Mouse (Mus musculus) limb, embryonic 12.5 days (tissue): ENCODE data around the gene Mfap5. TPM values are rescaled to one million over a fixed set of nuclear protein-coding genes. Genes with fewer than 3 reads are reported as not detected.
"Not testable (repeated sequence)": the region's sequence is repeated elsewhere in the genome, so short reads cannot be mapped to it uniquely, and the experiment has no call there.

Experiments
- ATAC-seq: fragments of 200-750 bp; cut with Nextera tagmentation; 2 replicates; pipeline ENCODE4 v1.8.0; 2017; ENCODE audit warnings: low read depth, moderate TSS enrichment; ENCODE audit not compliant: insufficient number of reproducible peaks, insufficient read depth, low FRiP score, low TSS enrichment
- H3K27ac ChIP-seq: fragments of 300-500 bp; sonication (generic); 2 replicates; pipeline ENCODE4 v1.5.1; 2016; ENCODE audit warnings: mild to moderate bottlenecking, moderate library complexity
- H3K27me3 ChIP-seq: fragments of 300-500 bp; sonication (generic); 2 replicates; pipeline ENCODE4 v1.6.1; 2016; ENCODE audit warnings: mild to moderate bottlenecking, moderate library complexity
- H3K36me3 ChIP-seq: fragments of 300-500 bp; sonication (generic); 2 replicates; pipeline ENCODE4 v1.6.1; 2016; ENCODE audit warnings: mild to moderate bottlenecking, moderate library complexity
- H3K4me1 ChIP-seq: fragments of 300-500 bp; sonication (generic); replicated peaks from 2 replicates; pipeline ENCODE4 v1.6.1; 2016
- H3K4me2 ChIP-seq: fragments of 300-500 bp; sonication (generic); 2 replicates; pipeline ENCODE4 v1.6.1; 2016; ENCODE audit warnings: mild to moderate bottlenecking, moderate library complexity
- H3K4me3 ChIP-seq: fragments of 300-500 bp; sonication (generic); replicated peaks from 2 replicates; pipeline ENCODE4 v1.5.1; 2016; ENCODE audit warnings: mild to moderate bottlenecking
- H3K9ac ChIP-seq: fragments of 300-500 bp; sonication (generic); replicated peaks from 2 replicates; pipeline ENCODE4 v1.6.1; 2016; ENCODE audit warnings: mild to moderate bottlenecking, moderate library complexity
- H3K9me3 ChIP-seq: fragments of 300-500 bp; sonication (generic); 2 replicates; pipeline ENCODE4 v1.6.1; 2016; ENCODE audit warnings: mild to moderate bottlenecking, moderate library complexity
- WGBS: fragments of 180-500 bp; shearing (Covaris S2); methylation state at CpG from one replicate; pipeline ENCODE4 v1.1.7; 2016; 5-methylcytosine and 5-hydroxymethylcytosine counted together
- polyA plus RNA-seq: library from polyadenylated mRNA; unstranded; fragments of >200 nt; fragmentation: Nextera tagmentation; extraction: Ambion mirVana; gene quantifications from 2 replicates; pipeline ENCODE4 v1.2.1, GENCODE M21; 2016

Gene Mfap5
- 1.2 and 2.1 TPM in 2 replicates for polyA plus RNA-seq

DNA sequence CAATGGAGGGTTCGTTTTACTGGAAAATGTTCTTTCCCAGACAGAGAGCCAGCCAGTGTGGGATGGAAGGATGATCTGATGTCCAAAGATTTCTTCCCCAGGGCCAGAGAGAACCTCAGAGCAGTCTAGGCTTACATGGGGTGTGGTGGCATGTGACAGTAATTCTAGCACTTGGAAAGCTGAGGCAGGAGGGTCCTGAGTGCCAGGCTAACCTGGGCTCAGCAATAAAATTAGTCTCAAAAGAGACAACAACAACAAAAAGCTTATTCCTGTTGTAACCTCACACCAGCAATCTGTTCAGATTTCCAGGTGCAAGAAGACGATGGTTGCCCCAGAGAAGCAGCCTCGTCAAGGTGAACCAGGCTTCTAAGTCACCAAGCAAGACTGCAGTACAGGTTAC, at the start of gene Mfap5:
Gene Mfap5, plus strand, starts transcription at position 301 of the 400 bp plus-strand sequence.
- no peak within 1 kb of the TSS for H3K27ac ChIP-seq
- H3K27me3 ChIP-seq = no peaks in the 10 kb centered on the region
- no peaks in the 10 kb centered on the region for H3K4me1 ChIP-seq
- H3K9ac ChIP-seq = no peak within 1 kb of the TSS
- H3K4me2 ChIP-seq = no peak within 1 kb of the TSS
- ATAC-seq = no peak
- 81% methylated on average over 3 of the region's 3 CpGs for WGBS
- H3K4me3 ChIP-seq = no peak within 1 kb of the TSS
- H3K36me3 ChIP-seq = no peaks in the 10 kb centered on the region
- no peaks in the 10 kb centered on the region for H3K9me3 ChIP-seq

DNA sequence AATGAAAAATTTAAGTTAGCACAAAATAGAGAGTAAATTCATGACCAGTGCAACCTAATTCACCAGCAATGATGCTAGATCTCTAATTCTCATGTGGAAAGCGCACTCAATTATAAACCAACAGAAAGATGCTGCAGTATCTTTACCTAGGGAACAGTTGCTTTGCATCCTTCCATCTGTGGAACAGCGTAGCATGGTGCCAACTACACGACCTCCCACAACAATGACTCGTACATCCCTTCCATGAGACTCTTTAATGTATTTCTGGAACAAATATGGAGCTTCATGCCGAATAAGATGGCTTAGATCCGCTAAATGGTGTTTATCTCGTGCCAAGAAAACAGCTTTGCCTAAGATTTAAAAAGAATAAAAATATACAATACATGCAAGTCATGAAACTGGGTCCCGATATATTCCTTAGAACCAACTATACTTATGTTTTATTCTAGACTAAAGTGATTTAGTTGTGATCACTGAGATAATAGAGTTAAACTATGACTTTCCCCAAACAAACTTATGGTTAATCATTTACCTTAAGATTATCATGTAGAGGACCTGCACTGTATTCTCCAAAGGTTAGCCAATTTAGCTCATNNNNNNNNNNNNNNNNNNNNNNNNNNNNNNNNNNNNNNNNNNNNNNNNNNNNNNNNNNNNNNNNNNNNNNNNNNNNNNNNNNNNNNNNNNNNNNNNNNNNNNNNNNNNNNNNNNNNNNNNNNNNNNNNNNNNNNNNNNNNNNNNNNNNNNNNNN, 46.5 kb upstream of the Mfap5 start:
- H3K36me3 ChIP-seq = peaks cover 74% of the 10 kb centered on the region
- no peak overlapping the region for H3K4me2 ChIP-seq
- ATAC-seq = no peak
- no peak overlapping the region for H3K9ac ChIP-seq
- no peaks in the 10 kb centered on the region for H3K27me3 ChIP-seq
- WGBS = 90% methylated on average over 8 of the region's 8 CpGs
- H3K9me3 ChIP-seq = no peaks in the 10 kb centered on the region
- H3K4me1 ChIP-seq = peaks cover 3% of the 10 kb centered on the region; the same call in 1 of the 2 replicates
- no peak overlapping the region for H3K4me3 ChIP-seq
- H3K27ac ChIP-seq = no peak overlapping the region

DNA sequence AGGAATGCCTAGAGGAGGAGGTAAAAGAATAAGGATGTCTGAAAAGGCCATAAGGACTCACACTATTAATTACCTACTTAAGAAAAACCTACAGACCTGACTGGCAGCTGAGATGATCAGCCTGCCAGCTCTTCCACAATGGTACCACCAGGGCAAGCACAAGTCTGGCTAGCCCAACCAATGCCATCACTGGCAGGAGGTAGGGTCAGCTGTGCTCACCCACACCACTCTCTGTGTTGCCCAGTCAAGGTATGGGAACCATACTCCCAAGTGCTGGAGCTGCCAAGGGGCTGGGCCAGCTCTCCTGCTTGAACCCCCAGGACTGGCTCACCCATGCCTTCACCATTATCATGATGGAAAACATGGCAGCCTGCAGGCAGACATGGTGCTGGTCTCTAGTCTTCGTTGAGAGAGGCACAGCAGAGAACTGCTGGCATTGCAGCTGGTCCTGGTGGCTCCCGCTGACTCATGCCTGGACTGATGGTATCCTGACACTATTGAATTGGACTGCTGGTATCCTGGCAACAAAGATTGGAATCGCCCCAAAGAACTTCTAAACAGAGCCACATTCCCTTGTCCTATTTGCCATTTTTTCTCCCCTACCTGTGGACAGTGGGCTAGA, 39.4 kb upstream of the Mfap5 start:
- Histone ChIP-seq H3K4me3 (no peak overlapping the region), H3K4me1 (no peaks in the 10 kb centered on the region), H3K9ac (no peak overlapping the region), H3K27ac (no peak overlapping the region), H3K4me2 (no peak overlapping the region), H3K27me3 (no peaks in the 10 kb centered on the region), H3K36me3 (peaks cover 87% of the 10 kb centered on the region), H3K9me3 (no peaks in the 10 kb centered on the region)
- no peak for ATAC-seq
- WGBS = 93% methylated on average over 3 of the region's 3 CpGs

DNA sequence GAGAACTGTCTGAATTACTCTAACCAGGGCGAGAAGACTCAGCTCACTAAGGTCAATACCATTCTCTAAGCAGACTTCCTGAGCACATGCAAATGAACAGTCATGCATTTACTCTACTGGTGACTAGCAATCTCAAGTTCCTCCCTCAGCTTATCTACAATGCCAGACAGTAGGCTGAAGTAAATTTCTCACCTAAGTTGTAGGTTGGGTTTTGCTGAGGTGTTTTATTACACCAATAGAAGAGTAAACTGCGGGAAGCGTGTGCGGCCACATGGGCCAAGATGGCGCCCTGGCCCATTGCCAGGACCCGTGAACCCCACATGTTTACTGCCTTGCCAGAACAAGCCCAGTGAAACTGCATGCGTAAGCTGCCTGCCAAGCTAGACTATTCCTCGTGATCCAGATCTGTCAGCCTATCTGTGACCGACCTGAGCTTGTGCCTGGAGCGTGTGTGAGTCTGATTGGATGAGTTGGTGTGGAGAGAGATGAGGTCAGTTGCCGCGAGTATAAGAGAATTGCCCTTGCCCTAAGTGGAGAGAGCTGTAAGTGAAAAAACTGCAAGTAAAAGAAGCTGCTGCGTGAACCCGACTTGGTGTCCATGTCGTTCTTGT, 36.5 kb upstream of the Mfap5 start:
- Histone ChIP-seq H3K9ac (no peak overlapping the region), H3K27ac (no peak overlapping the region), H3K4me2 (no peak overlapping the region), H3K9me3 (no peaks in the 10 kb centered on the region), H3K4me1 (no peaks in the 10 kb centered on the region), H3K4me3 (no peak overlapping the region), H3K36me3 (peaks cover 81% of the 10 kb centered on the region), H3K27me3 (no peaks in the 10 kb centered on the region)
- ATAC-seq = no peak
- WGBS = 88% methylated on average over 15 of the region's 15 CpGs

DNA sequence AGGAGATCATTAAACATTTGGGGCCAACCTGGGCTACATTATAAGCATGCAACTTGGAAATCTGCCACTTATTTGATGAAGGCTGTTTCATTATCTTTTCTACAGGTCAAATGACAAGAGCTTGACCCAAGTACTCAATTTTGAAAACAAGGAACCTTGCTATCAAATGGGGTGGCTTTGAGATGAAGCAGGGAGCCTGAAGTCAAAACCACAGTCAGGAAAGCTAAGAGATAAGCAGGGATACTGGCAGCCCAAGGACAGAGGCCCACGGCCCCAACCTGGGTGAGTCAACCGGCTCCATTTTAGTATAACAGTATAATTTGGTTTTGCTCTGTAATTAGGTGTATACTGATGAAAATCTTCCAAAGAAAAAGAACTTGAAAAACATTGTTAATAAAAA, 35.4 kb upstream of the Mfap5 start:
- WGBS = 97% methylated on average over 2 of the region's 2 CpGs
- Histone ChIP-seq H3K27me3 (no peaks in the 10 kb centered on the region), H3K36me3 (peaks cover 71% of the 10 kb centered on the region)

DNA sequence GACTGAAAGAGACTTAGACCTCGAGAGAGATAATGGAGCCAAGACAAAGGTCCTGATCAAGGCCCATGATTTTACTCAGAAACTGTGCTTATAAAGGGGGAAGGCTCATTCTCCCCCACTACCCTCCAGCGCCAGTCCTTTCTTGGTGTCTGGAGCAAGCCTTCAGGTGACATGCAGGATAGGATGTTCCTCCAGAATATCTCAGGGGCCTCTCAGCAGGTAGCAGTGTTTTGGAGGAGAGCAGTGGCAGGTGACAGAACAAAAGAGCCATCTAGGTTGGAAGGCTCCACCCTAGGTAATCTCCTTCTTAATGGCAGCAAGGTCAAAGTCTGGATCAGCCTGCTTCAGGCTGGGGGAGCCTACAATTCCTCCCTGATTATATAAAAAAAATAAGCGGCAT, 34.2 kb upstream of the Mfap5 start:
- ATAC-seq, H3K9me3 ChIP-seq, H3K27me3 ChIP-seq, H3K4me3 ChIP-seq, H3K4me2 ChIP-seq, H3K27ac ChIP-seq, H3K4me1 ChIP-seq, H3K9ac ChIP-seq: not testable (repeated sequence)
- H3K36me3 ChIP-seq = peaks cover 61% of the 10 kb centered on the region
- WGBS = 89% methylated on average over 3 of the region's 3 CpGs

More for the DNA sequence above, 35.4 kb upstream of the Mfap5 start:
- Histone ChIP-seq H3K4me2 (no peak overlapping the region), H3K4me3 (no peak overlapping the region), H3K9me3 (no peaks in the 10 kb centered on the region), H3K9ac (no peak overlapping the region), H3K27ac (no peak overlapping the region), H3K4me1 (no peaks in the 10 kb centered on the region)
- ATAC-seq = no peak

DNA sequence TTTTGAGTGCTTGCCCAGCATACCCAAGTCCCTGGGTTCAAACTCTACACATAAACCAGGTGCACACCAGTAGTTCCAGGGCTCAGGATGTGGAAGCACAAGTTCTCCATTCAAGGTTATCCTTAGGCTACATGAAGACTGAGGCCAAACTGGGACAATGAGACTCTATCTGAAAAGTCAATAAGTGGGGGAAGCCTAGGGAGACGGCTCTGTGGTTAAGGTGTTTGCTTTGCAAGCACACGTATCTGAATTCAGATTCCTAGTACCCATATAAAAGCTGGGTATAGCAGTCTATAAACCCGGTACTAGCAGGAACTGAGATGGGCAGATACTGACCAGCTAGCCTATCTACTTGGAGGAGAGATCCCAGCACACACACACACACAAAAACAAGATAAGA, 27.6 kb upstream of the Mfap5 start:
- H3K4me2 ChIP-seq = no peak overlapping the region
- H3K9ac ChIP-seq = no peak overlapping the region
- H3K27ac ChIP-seq = no peak overlapping the region
- H3K4me3 ChIP-seq = no peak overlapping the region
- no peaks in the 10 kb centered on the region for H3K36me3 ChIP-seq
- no peaks in the 10 kb centered on the region for H3K27me3 ChIP-seq
- 80% methylated on average over 3 of the region's 3 CpGs for WGBS
- H3K9me3 ChIP-seq = no peaks in the 10 kb centered on the region
- peaks cover 3% of the 10 kb centered on the region; the same call in 1 of the 2 replicates for H3K4me1 ChIP-seq
- ATAC-seq = no peak

DNA sequence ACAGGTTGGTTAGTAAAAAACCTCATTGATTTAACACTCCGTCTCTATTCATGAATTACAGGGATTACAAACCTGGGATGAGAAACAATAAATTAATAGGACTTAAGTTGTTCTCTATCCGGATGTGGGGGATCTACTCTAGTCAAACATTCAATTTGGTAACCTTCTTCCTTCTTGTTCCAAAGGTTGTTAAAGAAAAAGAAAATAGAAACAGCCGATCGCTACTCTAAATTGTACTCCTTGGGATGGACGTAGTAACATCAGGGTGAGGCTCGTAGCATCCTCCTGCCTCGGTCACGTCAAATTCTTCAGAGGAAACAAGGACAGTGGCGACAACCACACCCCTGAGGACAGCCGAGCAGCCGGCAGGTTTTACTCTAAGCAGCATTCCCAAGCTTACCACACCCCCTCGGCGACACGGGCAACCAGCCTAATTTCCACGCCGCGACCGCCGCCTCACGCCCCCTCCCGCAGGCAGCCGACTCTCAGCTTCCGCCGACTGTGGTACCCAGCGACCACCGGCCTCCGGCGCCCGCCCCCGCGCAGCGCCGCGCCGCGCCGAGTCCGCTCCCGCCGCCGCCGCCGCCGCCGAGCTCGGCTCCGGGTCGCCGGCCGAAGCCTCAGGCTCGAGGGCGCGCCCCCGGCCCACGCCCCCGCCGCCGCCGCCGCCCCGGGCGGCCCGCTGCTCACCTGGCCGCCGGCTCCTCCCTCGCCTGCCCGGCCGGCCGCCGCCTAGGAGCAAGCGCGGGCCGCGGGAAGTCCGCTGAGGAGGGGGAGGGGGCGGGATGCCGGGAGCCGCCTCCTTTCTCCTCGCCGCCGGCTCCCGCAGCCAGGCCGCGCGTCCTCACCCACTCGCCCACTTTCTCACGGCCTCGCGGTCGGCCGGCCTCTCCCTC, 20.0 kb upstream of the Mfap5 start:
- peaks cover 13% of the 10 kb centered on the region for H3K4me1 ChIP-seq
- 2% methylated on average over 64 of the region's 91 CpGs for WGBS
- H3K27me3 ChIP-seq = no peaks in the 10 kb centered on the region
- no peaks in the 10 kb centered on the region for H3K36me3 ChIP-seq
- H3K27ac ChIP-seq = peak overlapping the region; percentile 91
- peak overlapping the region; percentile 65 for H3K4me2 ChIP-seq
- H3K9me3 ChIP-seq = no peaks in the 10 kb centered on the region
- peak overlapping the region; percentile 79 for H3K9ac ChIP-seq
- H3K4me3 ChIP-seq = peak overlapping the region; percentile 74
- ATAC-seq = peak; percentile 40; the same call in 1 of the 2 replicates

DNA sequence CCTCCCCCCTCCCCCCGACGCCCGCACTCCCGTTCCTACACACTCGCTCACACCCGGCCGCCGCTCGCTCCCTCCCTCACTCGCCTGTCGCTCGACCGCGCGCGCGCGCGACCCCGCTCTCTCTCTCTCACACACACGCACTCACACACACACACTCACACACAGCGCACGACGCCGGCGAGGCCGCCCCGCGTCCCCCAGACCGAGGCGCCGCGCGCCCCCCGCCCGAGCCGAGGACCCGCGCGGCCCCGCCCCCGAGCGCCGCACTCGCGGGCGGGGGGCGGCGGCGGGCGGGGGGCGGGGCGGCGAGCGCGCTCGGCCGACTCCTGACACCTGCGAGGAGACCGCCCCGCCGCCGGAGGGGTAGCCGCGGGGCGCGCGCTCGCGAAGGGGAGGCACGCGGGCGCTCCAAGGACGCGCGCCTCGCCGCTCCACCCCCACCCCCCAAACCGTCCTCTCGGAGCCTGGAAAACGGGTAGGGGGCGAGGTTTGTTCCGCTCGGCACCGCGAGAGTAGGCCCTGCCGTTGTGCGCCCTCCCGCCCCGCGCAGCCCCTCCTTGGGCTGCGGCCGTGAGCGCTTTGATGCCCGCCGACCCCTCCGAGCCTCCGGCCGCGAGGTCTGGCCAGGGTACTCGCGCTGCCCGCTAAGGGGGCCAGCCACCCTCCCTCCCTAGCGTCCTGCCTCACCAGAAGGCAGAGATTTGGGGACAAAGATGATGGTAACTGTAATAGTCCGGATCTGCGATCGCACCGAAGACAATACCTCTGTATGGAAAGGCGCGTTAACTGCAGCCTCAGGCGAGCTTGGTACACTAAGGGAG, 19.1 kb upstream of the Mfap5 start:
- H3K4me2 ChIP-seq = peak overlapping the region; percentile 65
- ATAC-seq = peak; percentile 83
- under 1% methylated on average over 75 of the region's 111 CpGs for WGBS
- H3K4me3 ChIP-seq = peak overlapping the region; percentile 74
- H3K4me1 ChIP-seq = peaks cover 18% of the 10 kb centered on the region
- H3K9ac ChIP-seq = peak overlapping the region; percentile 79
- no peaks in the 10 kb centered on the region for H3K9me3 ChIP-seq
- no peaks in the 10 kb centered on the region for H3K27me3 ChIP-seq
- peak overlapping the region; percentile 91 for H3K27ac ChIP-seq
- H3K36me3 ChIP-seq = no peaks in the 10 kb centered on the region

DNA sequence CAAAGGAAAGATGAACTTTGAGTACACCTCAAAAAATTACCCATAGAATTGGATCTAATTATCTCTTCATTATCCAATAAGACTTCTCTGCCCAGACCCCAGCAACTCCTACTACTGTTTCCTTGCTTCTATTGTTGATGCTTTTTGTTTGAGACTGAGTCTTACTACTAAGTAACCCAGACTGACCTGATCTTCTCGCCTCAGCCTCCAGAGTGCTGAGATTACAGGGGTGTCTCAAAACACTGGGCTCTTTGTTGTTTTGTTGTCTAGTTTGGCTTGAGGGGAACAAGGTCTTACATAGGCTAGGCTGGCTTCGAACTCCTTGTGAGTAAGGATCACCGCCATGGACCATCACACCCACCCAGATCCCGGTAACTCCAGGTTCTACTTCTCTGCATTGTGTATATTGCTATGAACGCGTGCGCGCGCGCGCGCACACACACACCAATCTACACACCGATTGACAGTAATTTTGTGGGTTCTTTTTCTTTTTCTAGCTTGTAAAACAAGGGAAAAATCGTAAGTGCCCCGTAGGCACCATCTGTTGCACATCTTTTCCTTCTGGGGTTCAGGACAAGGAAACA, 14.6 kb upstream of the Mfap5 start:
- no peak for ATAC-seq
- Histone ChIP-seq H3K4me1 (peaks cover 35% of the 10 kb centered on the region), H3K27ac (peak overlapping the region; percentile 94), H3K9me3 (no peaks in the 10 kb centered on the region), H3K9ac (peak overlapping the region; percentile 58), H3K4me3 (peak overlapping the region; percentile 38), H3K27me3 (no peaks in the 10 kb centered on the region), H3K36me3 (no peaks in the 10 kb centered on the region), H3K4me2 (peak overlapping the region; percentile 60)
- WGBS = 28% methylated on average over 15 of the region's 15 CpGs
